Mouse (Mus musculus) neural tube, embryonic 11.5 days (tissue): ENCODE data around the gene Ptdss2. TPM values are rescaled to one million over a fixed set of nuclear protein-coding genes. Genes with fewer than 3 reads are reported as not detected.

Source experiments
- ATAC-seq: fragments of 200-750 bp; cut with Nextera tagmentation; 2 replicates; pipeline ENCODE4 v1.8.0; 2017; ENCODE audit warnings: moderate number of reproducible peaks, mild to moderate bottlenecking, moderate TSS enrichment, moderate library complexity; ENCODE audit not compliant: insufficient read depth, low FRiP score, low TSS enrichment
- DNase-seq: peaks from one replicate; pipeline ENCODE4 v3.0.0-alpha.2; 2015; ENCODE audit warnings: low spot score
- H3K27ac ChIP-seq: fragments of 300-500 bp; sonication (generic); 2 replicates; pipeline ENCODE4 v1.5.1; 2014; ENCODE audit warnings: low read depth, mild to moderate bottlenecking, low read length
- H3K27me3 ChIP-seq: fragments of 300-500 bp; sonication (generic); 2 replicates; pipeline ENCODE4 v1.6.1; 2014; ENCODE audit warnings: mild to moderate bottlenecking, low read length, mixed read lengths; ENCODE audit not compliant: control insufficient read depth, insufficient read depth
- H3K36me3 ChIP-seq: fragments of 300-500 bp; sonication (generic); 2 replicates; pipeline ENCODE4 v1.6.1; 2014; ENCODE audit warnings: mild to moderate bottlenecking, low read length, moderate library complexity, mixed read lengths; ENCODE audit not compliant: control insufficient read depth, insufficient read depth
- H3K4me1 ChIP-seq: fragments of 300-500 bp; sonication (generic); 2 replicates; pipeline ENCODE4 v1.6.1; 2014; ENCODE audit warnings: low read length, mixed read lengths; ENCODE audit not compliant: control insufficient read depth, insufficient read depth
- H3K4me2 ChIP-seq: fragments of 300-500 bp; sonication (generic); 2 replicates; pipeline ENCODE4 v1.6.1; 2014; ENCODE audit warnings: low read depth, mild to moderate bottlenecking, moderate library complexity
- H3K4me3 ChIP-seq: fragments of 300-500 bp; sonication (generic); 2 replicates; pipeline ENCODE4 v1.5.1; 2014; ENCODE audit warnings: low read depth, low read length
- H3K9ac ChIP-seq: fragments of 300-500 bp; sonication (generic); 2 replicates; pipeline ENCODE4 v1.6.1; 2014; ENCODE audit warnings: mild to moderate bottlenecking, low read length
- H3K9me3 ChIP-seq: fragments of 300-500 bp; sonication (generic); 2 replicates; pipeline ENCODE4 v1.6.1; 2016; ENCODE audit warnings: low read length; ENCODE audit not compliant: control insufficient read depth
- WGBS: fragments of 180-500 bp; shearing (Covaris S2); extraction: QIAGEN DNeasy Blood & Tissue Kit; methylation state at CpG from one replicate; pipeline ENCODE4 v1.1.7; 2014; 5-methylcytosine and 5-hydroxymethylcytosine counted together
- polyA plus RNA-seq: library from polyadenylated mRNA; unstranded; fragments of >200 nt; fragmentation: Nextera tagmentation; extraction: Ambion mirVana; gene quantifications from 2 replicates; pipeline ENCODE4 v1.2.1, GENCODE M21; 2014

The Ptdss2 gene
- 69.0 and 69.5 TPM in 2 replicates for polyA plus RNA-seq

- Histone ChIP-seq H3K9ac (peak within 1 kb of the TSS; percentile 75), H3K4me2 (peak within 1 kb of the TSS; percentile 60), H3K9me3 (no peaks in the 10 kb centered on the region), H3K27me3 (no peaks in the 10 kb centered on the region), H3K4me3 (peak within 1 kb of the TSS; percentile 45), H3K27ac (peak within 1 kb of the TSS; percentile 79), H3K36me3 (no peaks in the 10 kb centered on the region), H3K4me1 (no peaks in the 10 kb centered on the region)
- 55% methylated on average over 14 of the region's 14 CpGs for WGBS
- ATAC-seq (no peak), DNase-seq (no peak)
Observed at GRCm38 (mm10) chr7:141122245-141122644, at the start of gene Ptdss2. TSS of gene Ptdss2 (plus strand) at chr7:141122382.

- Histone ChIP-seq H3K4me2 (no peak overlapping the region), H3K27ac (no peak overlapping the region), H3K36me3 (no peaks in the 10 kb centered on the region), H3K4me1 (no peaks in the 10 kb centered on the region), H3K9ac (no peak overlapping the region), H3K4me3 (no peak overlapping the region), H3K27me3 (peaks cover 17% of the 10 kb centered on the region), H3K9me3 (no peaks in the 10 kb centered on the region)
- 87% methylated on average over 4 of the region's 4 CpGs for WGBS
- DNase-seq (no peak), ATAC-seq (no peak)
Observed at GRCm38 (mm10) chr7:141073782-141074181, 48.4 kb upstream of the Ptdss2 start.

- Histone ChIP-seq H3K27me3 (no peaks in the 10 kb centered on the region; the same call in 1 of the 2 replicates), H3K9me3 (no peaks in the 10 kb centered on the region), H3K9ac (no peak within 1 kb of the TSS), H3K4me3 (no peak within 1 kb of the TSS), H3K4me2 (no peak within 1 kb of the TSS), H3K27ac (no peak within 1 kb of the TSS), H3K36me3 (no peaks in the 10 kb centered on the region), H3K4me1 (no peaks in the 10 kb centered on the region)
- ATAC-seq (no peak), DNase-seq (no peak)
- WGBS = 89% methylated on average over 15 of the region's 15 CpGs
Observed at GRCm38 (mm10) chr7:141077841-141078240, 44.3 kb upstream of the Ptdss2 start, which contains the start of gene Pkp3. TSS of gene Pkp3 (plus strand) at chr7:141078218.

- H3K36me3 ChIP-seq = no peaks in the 10 kb centered on the region
- H3K4me2 ChIP-seq = no peak overlapping the region
- no peak overlapping the region for H3K27ac ChIP-seq
- no peak for ATAC-seq
- H3K4me3 ChIP-seq = no peak overlapping the region
- no peaks in the 10 kb centered on the region for H3K4me1 ChIP-seq
- no peaks in the 10 kb centered on the region for H3K9me3 ChIP-seq
- no peaks in the 10 kb centered on the region; the same call in 1 of the 2 replicates for H3K27me3 ChIP-seq
- DNase-seq = no peak
- H3K9ac ChIP-seq = no peak overlapping the region
- WGBS = 76% methylated on average over 4 of the region's 4 CpGs
Observed at GRCm38 (mm10) chr7:141078876-141079275, 43.3 kb upstream of the Ptdss2 start.

DNA sequence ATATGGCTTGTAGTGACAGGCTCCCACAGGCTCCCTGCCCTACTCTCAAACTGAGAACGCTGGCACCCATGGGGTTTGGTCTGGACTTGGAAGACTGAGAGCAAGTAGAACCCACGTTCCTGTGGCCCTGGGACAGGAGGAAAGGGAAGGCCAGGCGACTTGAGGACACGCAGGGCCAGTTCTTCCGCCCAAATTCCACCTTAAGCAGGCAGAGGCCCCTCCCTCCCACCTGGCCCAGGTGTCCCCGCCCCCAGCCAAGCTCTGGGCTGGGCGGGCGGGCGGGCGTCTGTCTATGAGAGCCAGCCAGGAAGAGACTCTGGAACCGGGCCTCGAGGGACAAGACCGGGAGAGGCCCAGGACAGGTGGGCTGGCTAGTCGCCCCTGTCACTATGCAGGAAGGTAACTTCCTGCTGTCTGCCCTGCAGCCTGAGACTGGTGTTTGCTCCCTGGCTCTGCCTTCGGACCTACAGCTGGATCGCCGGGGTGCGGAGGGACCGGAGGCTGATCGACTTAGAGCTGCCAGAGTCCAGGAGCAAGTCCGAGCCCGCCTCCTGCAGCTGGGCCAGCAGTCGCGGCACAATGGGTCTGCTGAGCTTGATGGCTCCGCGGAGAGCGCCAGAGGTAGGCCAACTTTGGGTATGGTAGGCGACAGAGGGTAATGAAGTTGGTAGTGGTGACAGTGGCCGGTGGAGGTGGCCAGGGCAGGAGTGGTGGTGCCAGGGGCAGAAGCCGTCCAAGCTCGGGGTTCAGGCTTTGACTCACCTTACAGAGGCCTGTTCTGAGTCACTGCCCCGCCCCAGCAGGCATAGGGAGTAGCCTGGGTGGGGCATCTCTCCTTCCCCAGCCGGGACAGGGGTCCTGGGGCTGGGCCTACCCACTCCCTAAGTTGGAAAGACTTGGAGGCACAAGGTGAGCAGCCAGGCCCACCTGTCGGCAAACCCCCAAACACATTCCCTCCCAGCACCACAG lies 42.4 kb upstream of the Ptdss2 start:
- Histone ChIP-seq H3K27me3 (no peaks in the 10 kb centered on the region; the same call in 1 of the 2 replicates), H3K4me1 (no peaks in the 10 kb centered on the region), H3K9ac (no peak overlapping the region), H3K4me3 (no peak overlapping the region), H3K9me3 (no peaks in the 10 kb centered on the region), H3K36me3 (no peaks in the 10 kb centered on the region), H3K27ac (no peak overlapping the region), H3K4me2 (no peak overlapping the region)
- ATAC-seq (no peak), DNase-seq (no peak)
- 26% methylated on average over 34 of the region's 34 CpGs for WGBS

GRCm38 (mm10) chr7:141087894-141088293 lies 34.3 kb upstream of the Ptdss2 start:
- 0 out of 2 replicates have a peak, but pooled peaks cover 2% of the 10 kb centered on the region for H3K4me1 ChIP-seq
- no peaks in the 10 kb centered on the region for H3K9me3 ChIP-seq
- DNase-seq (no peak), ATAC-seq (no peak)
- 38% methylated on average over 8 of the region's 8 CpGs for WGBS
- H3K27ac ChIP-seq = no peak overlapping the region
- H3K27me3 ChIP-seq = peaks cover 15% of the 10 kb centered on the region
- no peak overlapping the region for H3K4me3 ChIP-seq
- no peak overlapping the region for H3K4me2 ChIP-seq
- H3K36me3 ChIP-seq = no peaks in the 10 kb centered on the region
- H3K9ac ChIP-seq = no peak overlapping the region

GRCm38 (mm10) chr7:141088473-141088872 lies 33.7 kb upstream of the Ptdss2 start:
- peaks cover 15% of the 10 kb centered on the region for H3K27me3 ChIP-seq
- 12% methylated on average over 18 of the region's 18 CpGs for WGBS
- DNase-seq = no peak

GRCm38 (mm10) chr7:141090228-141090627 lies 32.0 kb upstream of the Ptdss2 start:
- no peak overlapping the region for H3K4me2 ChIP-seq
- WGBS = 66% methylated on average over 8 of the region's 8 CpGs
- no peak overlapping the region for H3K4me3 ChIP-seq
- H3K4me1 ChIP-seq = 0 out of 2 replicates have a peak, but pooled peaks cover 6% of the 10 kb centered on the region
- DNase-seq = no peak
- H3K9me3 ChIP-seq = no peaks in the 10 kb centered on the region
- H3K9ac ChIP-seq = no peak overlapping the region
- no peaks in the 10 kb centered on the region for H3K36me3 ChIP-seq
- H3K27me3 ChIP-seq = peaks cover 15% of the 10 kb centered on the region
- no peak for ATAC-seq
- no peak overlapping the region for H3K27ac ChIP-seq

More at GRCm38 (mm10) chr7:141088473-141088872, 33.7 kb upstream of the Ptdss2 start:
- H3K36me3 ChIP-seq = no peaks in the 10 kb centered on the region
- no peak overlapping the region for H3K9ac ChIP-seq
- no peak overlapping the region for H3K4me3 ChIP-seq
- H3K27ac ChIP-seq = no peak overlapping the region
- H3K9me3 ChIP-seq = no peaks in the 10 kb centered on the region
- ATAC-seq = no peak
- H3K4me1 ChIP-seq = 0 out of 2 replicates have a peak, but pooled peaks cover 2% of the 10 kb centered on the region
- peak overlapping the region; percentile 33 for H3K4me2 ChIP-seq
